Mouse (Mus musculus) gastrocnemius, adult 18-20 months (tissue): Measurements from ENCODE around the gene Megf11. TPM values are rescaled to one million over a fixed set of nuclear protein-coding genes. Genes with fewer than 3 reads are reported as not detected.

Experiments
- DNase-seq: peaks from one replicate; pipeline ENCODE4 v3.0.0; 2021; ENCODE audit warnings: low spot score
- total RNA-seq, 2 experiments: library from RNA; stranded (reverse); gene quantifications; 2 replicates each; pipeline ENCODE4 v1.2.3; 2021

The Megf11 gene
- total RNA-seq, 2 experiments from 2014 or later = 0.45 to 0.59 TPM

- DNase-seq = no peak
Measured at GRCm38 (mm10) chr9:64604217-64604711, 218.8 kb downstream of the Megf11 start.

- no peak for DNase-seq
Measured at GRCm38 (mm10) chr9:64605077-64605714, 219.8 kb downstream of the Megf11 start.

GRCm38 (mm10) chr9:64605735-64606349 lies 220.4 kb downstream of the Megf11 start:
- DNase-seq = peak; percentile 4

- DNase-seq = no peak
Measured at GRCm38 (mm10) chr9:64607049-64607448, 221.6 kb downstream of the Megf11 start.

GRCm38 (mm10) chr9:64609546-64609945 lies 224.1 kb downstream of the Megf11 start:
- no peak for DNase-seq

- DNase-seq = no peak
Measured at GRCm38 (mm10) chr9:64612121-64612983, 226.9 kb downstream of the Megf11 start.

GRCm38 (mm10) chr9:64612984-64613649 lies 227.7 kb downstream of the Megf11 start:
- DNase-seq = no peak

GRCm38 (mm10) chr9:64617413-64617812 lies 232.0 kb downstream of the Megf11 start:
- no peak for DNase-seq

GRCm38 (mm10) chr9:64618433-64618832 lies 233.0 kb downstream of the Megf11 start:
- DNase-seq = no peak

GRCm38 (mm10) chr9:64619440-64619839 lies 234.0 kb downstream of the Megf11 start:
- DNase-seq = no peak

- DNase-seq = no peak
Measured at GRCm38 (mm10) chr9:64620596-64620995, 235.2 kb downstream of the Megf11 start.

GRCm38 (mm10) chr9:64621499-64622296 lies 236.3 kb downstream of the Megf11 start:
- DNase-seq = no peak

- no peak for DNase-seq
Measured at GRCm38 (mm10) chr9:64623361-64623760, 237.9 kb downstream of the Megf11 start.

- DNase-seq = no peak
Measured at GRCm38 (mm10) chr9:64624536-64624935, 239.1 kb downstream of the Megf11 start.

GRCm38 (mm10) chr9:64629802-64630201 lies 244.4 kb downstream of the Megf11 start:
- DNase-seq = no peak

GRCm38 (mm10) chr9:64633169-64633568 lies 247.7 kb downstream of the Megf11 start:
- DNase-seq = no peak

- no peak for DNase-seq
Measured at GRCm38 (mm10) chr9:64636111-64636510, 250.7 kb downstream of the Megf11 start.

- no peak for DNase-seq
Measured at GRCm38 (mm10) chr9:64636961-64637360, 251.5 kb downstream of the Megf11 start.

- DNase-seq = peak; percentile 9
Measured at GRCm38 (mm10) chr9:64638250-64638649, 252.8 kb downstream of the Megf11 start.

- peak; percentile 38 for DNase-seq
Measured at GRCm38 (mm10) chr9:64639664-64640063, 254.2 kb downstream of the Megf11 start.

GRCm38 (mm10) chr9:64644129-64644528 lies 258.7 kb downstream of the Megf11 start:
- DNase-seq = no peak
